Mouse (Mus musculus) ovary, postnatal 14 days (tissue): ENCODE measurements at regions not wholly inside any gene's neighbourhood (a gene's known extent, or its start where the extent isn't known, plus 50 kb on each side); places are given as distances from the start of the nearest gene placed in this dataset.

Experiments used
- DNase-seq: peaks from one replicate; pipeline ENCODE4 v3.0.0; 2022; ENCODE audit warnings: low spot score

DNA sequence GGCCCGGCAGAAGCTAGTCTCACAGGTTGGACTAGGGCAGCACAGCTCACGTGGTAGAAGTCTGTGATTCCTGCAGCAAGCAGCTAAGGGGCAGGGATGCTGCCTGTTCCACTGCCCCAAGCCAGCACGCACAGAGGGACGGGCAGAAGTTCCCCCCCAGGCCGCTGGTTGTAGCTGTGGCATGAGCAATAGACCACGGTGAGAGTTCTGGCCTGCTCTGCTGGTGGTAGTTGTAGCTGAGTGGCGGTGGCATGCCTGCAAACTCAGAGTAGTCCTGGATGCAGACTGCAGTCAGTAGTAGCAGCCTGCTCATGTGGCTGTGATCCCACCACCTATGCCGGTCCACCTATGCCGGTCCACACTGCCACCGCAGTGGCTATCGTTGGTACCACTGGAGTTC, 71.5 kb upstream of the Rpl39l start:
- DNase-seq = no peak

DNA sequence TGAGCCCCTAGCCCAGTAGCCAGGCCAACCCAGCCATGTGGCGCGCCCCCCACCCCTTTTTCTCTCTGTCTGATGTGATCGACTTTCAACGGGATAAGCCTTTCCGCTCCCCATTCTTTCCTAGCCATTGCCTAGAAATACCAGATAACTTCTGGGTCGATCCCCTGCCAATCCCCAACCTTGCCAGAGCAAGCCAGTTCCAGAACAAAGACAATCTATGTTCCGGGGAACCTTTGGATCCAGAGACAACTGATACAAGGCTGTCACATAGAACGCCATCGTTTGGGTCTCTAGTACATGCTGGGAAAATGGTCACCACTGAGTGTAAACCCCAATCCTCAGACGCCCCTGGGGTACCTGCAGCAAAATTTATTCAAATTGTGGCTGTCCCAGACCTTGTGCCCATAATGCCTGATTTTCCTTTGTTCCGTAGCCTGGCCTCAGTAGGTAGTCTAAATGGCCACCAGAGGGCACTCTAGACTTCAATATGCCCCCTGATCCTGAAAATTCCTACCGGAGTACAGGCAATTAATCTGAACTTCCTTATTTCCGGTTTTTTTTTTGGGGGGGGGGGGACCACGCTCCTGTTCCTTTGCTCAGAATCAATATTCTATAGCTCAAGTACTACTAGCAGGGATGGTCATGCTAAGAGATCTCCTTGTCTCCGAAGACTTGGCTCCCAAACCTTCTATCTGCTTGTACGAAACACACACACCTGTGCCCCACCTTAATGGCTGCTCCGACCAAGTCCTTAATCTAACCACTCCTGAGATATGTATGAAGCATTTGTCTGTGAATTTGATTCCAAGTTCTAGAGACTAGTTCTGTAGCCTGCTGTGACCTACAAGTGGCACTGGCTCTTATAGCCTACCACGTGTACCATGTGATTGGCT, 81.3 kb upstream of the Rpl39l start:
- DNase-seq = peak; percentile 19

DNA sequence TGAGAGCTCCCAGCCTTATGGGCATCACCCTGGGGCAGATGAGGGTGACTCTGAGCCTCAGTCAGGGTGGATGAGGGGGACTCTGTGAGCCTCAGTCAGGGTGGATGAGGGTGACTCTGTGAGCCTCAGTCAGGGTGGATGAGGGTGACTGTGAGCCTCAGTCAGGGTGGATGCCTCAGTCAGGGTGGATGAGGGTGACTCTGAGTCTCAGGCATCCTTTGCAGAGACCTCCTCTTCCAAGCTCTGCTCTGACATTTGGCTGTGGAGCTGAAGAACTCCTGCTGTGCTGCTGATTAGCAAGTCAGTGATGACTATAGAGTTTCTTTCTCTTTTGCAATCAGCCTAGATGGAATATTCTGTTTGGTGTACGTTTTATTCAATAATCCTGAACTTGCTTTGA, 83.7 kb upstream of the Rpl39l start:
- DNase-seq = no peak

DNA sequence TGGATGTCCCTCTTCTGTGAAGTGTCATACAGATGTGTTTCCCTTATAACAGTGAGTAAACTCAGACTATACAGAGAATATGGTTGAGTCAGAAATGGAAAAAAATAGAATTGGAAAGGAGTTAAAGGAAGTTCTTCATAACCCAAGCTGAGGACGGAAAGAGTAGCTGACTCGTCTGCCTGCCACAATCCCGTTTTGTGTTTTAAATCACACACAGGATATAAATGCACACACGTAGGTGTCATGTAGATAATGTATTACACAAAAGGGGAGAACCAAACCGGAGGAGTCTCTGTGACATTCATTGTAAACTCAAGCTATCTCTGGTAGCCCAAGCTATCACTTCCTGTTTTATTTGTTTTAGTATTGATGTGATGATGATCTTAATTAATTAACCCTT, 84.6 kb upstream of the Rpl39l start:
- no peak for DNase-seq

DNA sequence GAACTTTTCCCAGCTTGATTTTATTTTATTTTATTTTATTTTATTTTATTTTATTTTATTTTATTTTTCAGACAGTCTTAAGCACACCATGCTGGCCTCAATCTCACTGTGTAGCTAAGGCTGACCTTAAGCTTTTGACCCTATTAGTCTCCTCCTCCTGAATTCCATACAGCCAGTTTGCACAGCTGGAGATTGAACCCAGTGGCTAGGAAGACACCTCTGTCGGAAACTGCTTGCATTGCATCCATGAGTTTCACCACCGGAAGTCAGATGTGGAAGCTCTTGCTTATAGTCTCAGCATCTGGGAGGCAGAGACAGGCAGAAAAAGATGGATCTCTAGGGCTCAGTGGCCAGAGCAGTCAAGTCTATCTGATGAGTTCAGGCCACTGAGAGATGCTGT, 86.4 kb upstream of the Grin2a start:
- DNase-seq = no peak

DNA sequence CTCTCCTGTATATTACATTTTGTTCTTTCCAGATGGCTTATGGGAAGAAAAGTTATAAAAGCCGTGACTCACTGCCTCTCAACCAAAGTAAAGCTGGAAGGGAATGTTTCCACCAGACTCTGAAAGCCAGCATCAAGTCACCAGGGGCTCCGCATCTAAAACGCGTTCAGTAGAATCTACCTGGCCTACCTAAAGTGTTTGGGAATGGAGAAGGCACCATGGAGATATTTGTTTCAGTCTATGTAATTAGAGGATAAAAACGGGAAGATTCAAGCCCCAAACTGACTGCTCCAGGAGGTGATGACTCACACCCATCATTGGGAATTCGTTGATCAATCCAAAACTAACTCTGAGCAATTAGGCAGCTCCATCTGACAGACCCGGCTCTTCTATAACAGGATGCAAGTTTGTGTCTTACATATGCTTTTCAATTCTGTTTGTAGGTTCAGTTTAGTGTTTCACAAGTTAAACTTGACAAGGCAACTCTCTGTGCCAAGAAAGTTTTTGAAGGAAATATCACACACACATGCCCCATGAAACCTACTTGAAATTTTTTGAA, 84.8 kb upstream of the Grin2a start:
- no peak for DNase-seq

DNA sequence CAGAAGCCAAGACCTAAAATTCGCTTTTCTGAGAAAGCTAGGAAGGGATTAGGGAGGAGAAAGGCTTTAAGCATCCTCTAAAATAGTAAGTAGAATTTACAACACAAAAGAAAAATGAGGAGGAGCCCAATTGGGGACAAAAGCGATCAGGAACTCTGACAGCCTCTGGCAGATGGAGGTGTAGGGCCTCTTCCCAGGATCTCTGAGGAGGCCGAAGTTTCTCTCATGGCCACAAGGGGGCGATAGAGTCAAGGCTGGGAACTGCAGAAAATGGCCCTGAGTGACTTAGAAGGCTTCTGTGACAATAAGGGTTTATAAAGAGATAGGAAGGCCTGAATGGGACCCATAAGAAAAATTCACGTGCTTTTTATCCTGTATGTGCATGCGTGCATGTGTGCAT, 77.8 kb upstream of the Grin2a start:
- peak; percentile 51 for DNase-seq

DNA sequence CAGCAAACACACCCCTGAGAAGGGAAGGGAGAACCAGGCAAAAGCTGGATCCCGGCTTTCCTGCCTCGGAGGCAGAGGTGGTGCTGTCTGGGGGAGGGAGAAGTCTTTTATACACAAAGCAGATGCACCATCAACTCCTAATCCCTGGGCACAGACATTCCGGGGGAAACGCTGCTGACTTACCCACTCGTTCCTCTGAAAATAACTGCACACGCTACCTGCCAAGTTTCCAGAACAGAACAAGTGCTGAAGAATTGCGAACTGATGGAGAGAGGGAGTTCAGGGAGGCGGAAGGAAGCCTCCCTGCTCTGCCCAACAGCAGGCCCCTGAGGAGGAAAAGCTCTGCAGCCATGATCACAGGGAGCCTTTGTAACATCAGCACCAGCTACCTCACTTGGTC, 68.1 kb upstream of the Grin2a start:
- DNase-seq = no peak

DNA sequence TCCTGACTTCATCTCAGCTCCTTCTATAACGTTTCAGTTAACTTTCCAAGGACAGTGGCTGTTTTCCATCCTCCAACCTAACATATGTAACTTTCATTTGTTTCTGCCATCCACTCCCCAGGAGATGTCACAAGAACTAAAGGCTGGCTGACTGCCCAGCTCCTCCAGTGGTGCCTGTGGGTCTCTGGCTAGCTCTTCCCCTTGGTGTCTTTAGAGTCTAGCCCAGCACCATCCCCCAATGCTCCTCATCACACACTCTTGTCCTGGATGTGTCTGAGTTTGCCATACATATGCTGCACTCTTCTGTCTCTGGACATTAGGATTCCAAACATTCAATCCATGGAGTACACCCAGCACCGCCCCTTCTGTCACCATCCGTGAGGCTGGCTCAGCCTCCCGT, 62.7 kb upstream of the Grin2a start:
- no peak for DNase-seq
